Mouse (Mus musculus) ES-Bruce4 (cell line): ENCODE results near the gene Cdh4.

ENCODE experiments used
- CTCF ChIP-seq: IDR thresholded peaks from one replicate; pipeline ENCODE4 v1.8.1; 2011; ENCODE audit warnings: low read depth, low read length
- POLR2A ChIP-seq: IDR thresholded peaks from one replicate; pipeline ENCODE4 v1.8.1; 2011; ENCODE audit warnings: low read length; ENCODE audit not compliant: insufficient read depth

GRCm38 (mm10) chr2:179535204-179535603 is 93.0 kb downstream of the Cdh4 start:
- TF ChIP-seq CTCF (no peak), POLR2A (no peak)
